ENCODE assay signal across 10 mouse cellular contexts in genomic region chrX:68677508-68677907, GRCm38 (mm10). TPM values are rescaled to one million over a fixed set of nuclear protein-coding genes. Genes with fewer than 3 reads are reported as not detected.
A peak's percentile ranks its signal among the peaks of the same experiment; 100 is the strongest.
DNase-seq lines count a peak whose midpoint lies in the region; ATAC-seq and TF ChIP-seq lines count a peak whose summit lies in the region.
"Had no signal": no experiment of that assay in that cellular context is flagged by ENCODE, and none has a peak within 500 bp of the region (broad histone marks: within the 10 kb centered on the region; RNA-seq: fewer than 3 reads in every experiment).

No protein-coding gene starts in this region.

- WGBS in forebrain, embryonic 10.5 days, result 46% methylated on average over 1 of the region's 1 CpGs
- 30% methylated on average over 1 of the region's 1 CpGs for WGBS in forebrain, embryonic 14.5 days
- WGBS in thymus, adult 2 months, result 25% methylated on average over 1 of the region's 1 CpGs

- H3K36me3 ChIP-seq in forebrain, embryonic 10.5 days (replicated peaks), result no peaks in the 10 kb centered on the region
- H3K36me3 ChIP-seq in forebrain, embryonic 14.5 days (ENCODE audit: control insufficient read depth, insufficient read depth, low read length), result no peaks in the 10 kb centered on the region
- H3K36me3 ChIP-seq in megakaryocyte, embryonic 14.5 days (replicated peaks; ENCODE audit: low read length), result no peaks in the 10 kb centered on the region
- H3K36me3 ChIP-seq in erythroblast, embryonic 14.5 days (ENCODE audit: control insufficient read depth), result no peaks in the 10 kb centered on the region
- H3K36me3 ChIP-seq in myocyte (ENCODE audit: control insufficient read depth, insufficient read depth), result no peaks in the 10 kb centered on the region
- no peaks in the 10 kb centered on the region for H3K36me3 ChIP-seq in thymus, adult 2 months (ENCODE audit: control insufficient read depth, insufficient read depth, low read length)
- H3K36me3 ChIP-seq: G1E had no signal

- DNase-seq in forebrain, embryonic 10.5 days (ENCODE audit: extremely low spot score, low spot score), result no peak
- no peak for DNase-seq in forebrain, embryonic 14.5 days (ENCODE audit: low spot score)
- DNase-seq in thymus, adult 2 months, result no peak
- no peak for DNase-seq in frontal cortex, postnatal 14 days (ENCODE audit: low spot score in 2 of 2)
- DNase-seq: gastrocnemius, adult 2 months had no signal

- 0 out of 2 replicates have a peak overlapping the region, but pooled peaks have one; percentile 95 for H3K27ac ChIP-seq in forebrain, embryonic 10.5 days
- no peak overlapping the region for H3K27ac ChIP-seq in forebrain, embryonic 14.5 days (ENCODE audit: low read depth, low read length)
- H3K27ac ChIP-seq in thymus, adult 2 months (ENCODE audit: control insufficient read depth, insufficient read depth, low read length), result no peak overlapping the region

- peaks cover 32% of the 10 kb centered on the region for H3K79me2 ChIP-seq in myocyte (ENCODE audit: control insufficient read depth, insufficient read depth)

- TF ChIP-seq CTCF in thymus, adult 2 months (IDR thresholded peaks at IDR 0.05; ENCODE audit: borderline replicate concordance, control insufficient read depth, extremely low read depth, insufficient read depth, low read length, poor library complexity), result no peak

- H3K9ac ChIP-seq in forebrain, embryonic 14.5 days (ENCODE audit: low read length), result no peak overlapping the region

- 0 out of 2 replicates have a peak, but pooled peaks cover 3% of the 10 kb centered on the region for H3K9me3 ChIP-seq in forebrain, embryonic 10.5 days
- H3K9me3 ChIP-seq in forebrain, embryonic 14.5 days (replicated peaks; ENCODE audit: control insufficient read depth, low read length), result no peaks in the 10 kb centered on the region
- H3K9me3 ChIP-seq in megakaryocyte, embryonic 14.5 days, result peaks cover 11% of the 10 kb centered on the region
- H3K9me3 ChIP-seq in erythroblast, embryonic 14.5 days (ENCODE audit: control insufficient read depth, low read length), result peaks cover 10% of the 10 kb centered on the region
- H3K9me3 ChIP-seq: G1E had no signal

- no peak for ATAC-seq in forebrain, embryonic 14.5 days
- ATAC-seq in megakaryocyte, adult 5-6 weeks (ENCODE audit: poor library complexity, severe bottlenecking), result no peak

- no peak overlapping the region for H3K4me2 ChIP-seq in forebrain, embryonic 14.5 days (ENCODE audit: low read length)
- peak overlapping the region; percentile 60 for H3K4me2 ChIP-seq in myocyte (ENCODE audit: low read depth)

- TF ChIP-seq POLR2A in myocyte (IDR thresholded peaks at IDR 0.05; ENCODE audit: insufficient read length, low read depth), result no peak
- no peak for TF ChIP-seq POLR2A in thymus, adult 2 months (IDR thresholded peaks at IDR 0.05; ENCODE audit: control insufficient read depth, extremely low read depth, insufficient read depth, low read length, poor library complexity)

- H3K4me3 ChIP-seq in forebrain, embryonic 10.5 days, result peak overlapping the region; percentile 70; the same call in 1 of the 2 replicates
- no peak overlapping the region for H3K4me3 ChIP-seq in forebrain, embryonic 14.5 days (ENCODE audit: low read depth, low read length)
- peak overlapping the region; percentile 19 for H3K4me3 ChIP-seq in megakaryocyte, embryonic 14.5 days (replicated peaks)
- H3K4me3 ChIP-seq in erythroblast, embryonic 14.5 days (replicated peaks), result peak overlapping the region; percentile 91
- peak overlapping the region; percentile 42 for H3K4me3 ChIP-seq in myocyte
- H3K4me3 ChIP-seq in thymus, adult 2 months (ENCODE audit: control insufficient read depth, insufficient read depth, low read length), result no peak overlapping the region

- H3K27me3 ChIP-seq in forebrain, embryonic 10.5 days (ENCODE audit: poor library complexity, severe bottlenecking), result no peaks in the 10 kb centered on the region
- H3K27me3 ChIP-seq in forebrain, embryonic 14.5 days (replicated peaks; ENCODE audit: control insufficient read depth, insufficient read depth, low read length), result no peaks in the 10 kb centered on the region
- H3K27me3 ChIP-seq in megakaryocyte, embryonic 14.5 days (replicated peaks), result peaks cover 8% of the 10 kb centered on the region
- H3K27me3 ChIP-seq in erythroblast, embryonic 14.5 days (ENCODE audit: control insufficient read depth), result peaks cover 8% of the 10 kb centered on the region
- no peaks in the 10 kb centered on the region for H3K27me3 ChIP-seq in myocyte (ENCODE audit: control insufficient read depth, insufficient read depth, insufficient read length)
- no peaks in the 10 kb centered on the region for H3K27me3 ChIP-seq in thymus, adult 2 months (ENCODE audit: control insufficient read depth, insufficient read depth, low read length)

- no peak overlapping the region for H3ac ChIP-seq in myocyte (ENCODE audit: control insufficient read depth, insufficient read length)

- no peaks in the 10 kb centered on the region for H3K4me1 ChIP-seq in forebrain, embryonic 10.5 days
- H3K4me1 ChIP-seq in forebrain, embryonic 14.5 days (ENCODE audit: control insufficient read depth, insufficient read depth, low read length), result no peaks in the 10 kb centered on the region
- H3K4me1 ChIP-seq in megakaryocyte, embryonic 14.5 days, result peaks cover 10% of the 10 kb centered on the region; the same call in 1 of the 2 replicates
- H3K4me1 ChIP-seq in erythroblast, embryonic 14.5 days (ENCODE audit: control insufficient read depth), result peaks cover 14% of the 10 kb centered on the region
- no peaks in the 10 kb centered on the region for H3K4me1 ChIP-seq in thymus, adult 2 months (replicated peaks; ENCODE audit: control insufficient read depth, insufficient read depth, low read length)

TF ChIP-seq in myocyte, 11 proteins besides CTCF, POLR2A, EP300 and RAD21:
- TF ChIP-seq REST (IDR thresholded peaks at IDR 0.05; ENCODE audit: insufficient read depth, insufficient read length) (no peak), TCF3 (IDR thresholded peaks at IDR 0.05; ENCODE audit: insufficient read length, low read depth) (no peak), E2F4 (IDR thresholded peaks at IDR 0.05; ENCODE audit: insufficient read depth) (no peak), POLR2AphosphoS2 (IDR thresholded peaks at IDR 0.05; ENCODE audit: insufficient read length, low read depth) (no peak), MAX (IDR thresholded peaks at IDR 0.05; ENCODE audit: low read depth) (no peak)
TF ChIP-seq in myocyte: peak in this region for 0.

RNA-seq across cellular contexts. Expression of gene Fmr1, which starts 0.8 kb away (rescaled TPM):
- polyA plus RNA-seq in forebrain, embryonic 10.5 days (2016; fragmentation: Nextera tagmentation; extraction: Ambion mirVana), result 61.0 and 62.7 TPM in 2 replicates
- 35.9 and 47.0 TPM in 2 replicates for polyA plus RNA-seq in forebrain, embryonic 14.5 days (2014; fragmentation: Nextera tagmentation; extraction: Ambion mirVana)
- polyA plus RNA-seq in megakaryocyte, embryonic 14.5 days (2012; ENCODE audit: insufficient read depth, low replicate concordance), result 2.6 and 8.6 TPM in 2 replicates
- total RNA-seq in megakaryocyte, adult 5-6 weeks (2015), result 73.4 and 73.8 TPM in 2 replicates
- total RNA-seq in megakaryocyte, adult 5-6 weeks (2017), result 68.0 and 84.6 TPM in 2 replicates
- polyA plus RNA-seq in erythroblast, embryonic 14.5 days (2012), result 0.49 and 0.96 TPM in 2 replicates
- 7.9 TPM for polyA plus RNA-seq in myocyte (2012; fragmentation: generic; extraction: Trizol)
- 13.4 and 21.3 TPM in 2 replicates for polyA plus RNA-seq in thymus, adult 2 months (2012; rRNA removed)

Comparison
In these comparisons a context has a peak if more than half of its experiments do, and no peak if none do; other contexts are left out.
1. H3K4me3 ChIP-seq: peak in forebrain, embryonic 10.5 days (single experiment), megakaryocyte, embryonic 14.5 days (single experiment), erythroblast, embryonic 14.5 days (single experiment) and myocyte (single experiment); none in forebrain, embryonic 14.5 days (single experiment) and thymus, adult 2 months (single experiment).